Mouse (Mus musculus) urinary bladder, postnatal 10 days (tissue): ENCODE measurements around the gene Cobll1.
A peak's percentile ranks its signal among the peaks of the same experiment; 100 is the strongest.
"Not testable (repeated sequence)": the region's sequence is repeated elsewhere in the genome, so short reads cannot be mapped to it uniquely, and the experiment has no call there.

Experiments used
- DNase-seq: peaks from one replicate; pipeline ENCODE4 v3.0.0; 2022; ENCODE audit warnings: low spot score

Gene Cobll1

DNA sequence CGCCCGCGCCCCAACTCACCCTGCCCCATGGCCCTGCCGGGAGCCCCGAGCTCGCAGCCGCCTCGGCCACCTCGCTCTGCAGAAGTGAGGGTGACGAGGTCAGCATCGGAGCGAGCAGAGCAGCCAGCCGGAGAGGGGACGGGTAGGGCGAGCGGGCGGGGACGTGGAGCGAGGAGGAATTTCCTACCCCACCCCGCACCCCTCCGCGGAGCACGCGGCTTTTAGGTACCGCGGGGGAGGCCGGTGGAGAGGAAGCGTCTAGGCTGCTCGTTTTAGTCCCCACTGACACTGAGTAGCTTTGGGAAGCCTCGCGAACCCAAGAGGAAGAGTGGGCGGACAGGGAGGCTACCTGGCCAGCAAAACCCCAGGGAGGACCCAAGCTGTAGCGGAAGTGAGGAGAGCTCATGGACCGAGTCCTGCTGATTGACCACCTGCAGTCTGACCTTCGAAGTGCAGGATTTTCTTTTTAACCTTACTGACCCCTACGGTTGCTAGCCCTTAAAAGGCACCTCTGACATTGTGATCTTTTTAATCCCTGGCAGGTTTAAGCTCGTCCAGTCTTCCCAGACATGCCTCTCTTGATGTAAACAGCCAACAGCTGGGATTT lies at the start of gene Cobll1:
TSS of gene Cobll1 (minus strand) at position 440 of the 607 bp plus-strand sequence.
- no peak for DNase-seq

GRCm38 (mm10) chr2:65288696-65289095 lies 49.5 kb upstream of the Cobll1 start:
- DNase-seq = no peak

DNA sequence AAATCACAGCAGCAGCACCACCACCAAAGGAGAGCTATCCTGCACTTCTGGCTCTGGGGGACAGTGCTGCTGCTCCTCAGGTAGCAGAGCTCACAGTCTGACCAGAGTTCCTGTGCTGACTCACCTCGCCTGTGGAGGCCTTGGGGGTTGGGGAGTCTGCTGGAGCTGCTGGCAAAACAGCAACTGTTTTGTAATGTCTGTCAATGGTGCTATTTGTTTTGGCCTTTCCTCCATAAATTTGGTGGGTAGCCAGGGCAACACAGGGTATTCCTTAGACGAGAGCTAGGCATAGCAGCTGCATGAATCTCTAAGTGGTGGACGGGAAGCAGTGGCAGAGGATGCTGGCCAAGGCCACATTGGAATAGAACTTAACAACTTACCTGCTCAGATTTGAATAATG lies 46.2 kb upstream of the Cobll1 start:
- no peak for DNase-seq

GRCm38 (mm10) chr2:65282979-65283378 lies 43.8 kb upstream of the Cobll1 start:
- no peak for DNase-seq

DNA sequence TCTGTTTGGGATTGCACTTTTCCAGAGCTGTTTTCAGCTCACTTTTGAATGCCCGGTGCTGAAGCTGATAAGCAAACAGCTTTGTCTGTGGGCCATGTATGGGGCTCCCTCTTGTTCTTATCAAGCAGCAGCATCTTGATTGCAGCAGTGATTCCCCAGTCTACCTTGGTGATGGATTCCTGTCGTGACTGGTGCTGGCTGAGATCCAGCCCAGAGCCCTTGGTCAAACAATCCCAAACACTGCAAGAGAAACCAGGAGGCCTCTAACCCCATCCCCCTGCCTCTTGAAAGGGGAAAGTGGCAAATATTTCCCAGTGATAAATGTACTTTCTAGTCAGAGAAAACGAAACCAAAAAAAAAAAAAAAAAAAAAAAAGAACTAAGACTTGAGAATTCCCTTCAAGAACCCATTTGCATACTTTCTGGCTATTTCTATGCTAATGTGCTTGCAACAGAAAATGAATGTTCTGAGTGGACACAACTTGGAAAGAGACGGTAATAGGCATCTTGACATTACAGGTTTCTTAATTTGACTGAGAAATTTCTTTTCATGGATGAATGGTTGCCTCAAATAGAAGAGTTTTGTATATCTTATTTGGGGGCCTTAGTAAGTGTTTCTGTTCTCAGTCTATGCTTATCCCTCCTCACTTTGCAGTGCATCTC lies 40.0 kb upstream of the Cobll1 start:
- DNase-seq = no peak

GRCm38 (mm10) chr2:65275443-65276061 lies 36.3 kb upstream of the Cobll1 start:
- DNase-seq = no peak

DNA sequence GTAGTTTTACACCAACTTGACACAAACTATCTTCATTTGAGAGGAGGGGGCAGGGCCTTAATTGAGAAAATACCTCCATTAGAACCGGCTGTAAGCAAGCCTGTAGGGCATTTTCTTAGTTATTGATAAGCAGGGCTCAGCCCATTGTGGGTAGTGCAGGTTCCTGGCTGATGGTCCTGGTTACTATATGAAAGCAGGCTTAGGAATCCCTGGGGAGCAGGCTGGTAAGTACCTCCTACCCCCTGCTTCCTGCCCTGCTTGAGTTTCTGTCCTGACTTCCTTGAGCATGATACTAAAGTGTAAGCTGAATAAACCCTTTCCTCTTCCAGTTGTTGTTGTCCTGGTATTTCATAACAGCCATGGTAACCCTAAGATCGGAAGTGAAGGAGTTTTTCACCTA lies 34.7 kb upstream of the Cobll1 start:
- no peak for DNase-seq

DNA sequence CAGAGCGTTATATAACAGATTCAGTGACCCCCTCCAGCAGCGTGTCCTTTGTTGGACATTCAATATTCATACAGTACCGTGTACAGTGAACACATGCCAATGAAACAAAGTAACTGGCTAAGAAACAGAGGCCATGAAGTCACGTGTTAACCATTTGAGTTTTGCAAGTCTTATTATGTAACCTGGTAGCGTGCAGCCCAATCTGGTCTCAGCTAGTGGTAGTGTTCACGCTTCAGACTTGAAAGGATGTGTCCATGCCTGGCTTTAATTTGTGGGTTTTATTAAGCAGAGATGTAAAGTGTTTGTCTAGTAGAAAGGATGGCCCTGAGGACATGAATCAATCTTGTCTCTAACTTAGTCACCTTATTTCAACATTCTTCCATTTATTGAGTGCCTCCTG lies 29.5 kb upstream of the Cobll1 start:
- DNase-seq = no peak

DNA sequence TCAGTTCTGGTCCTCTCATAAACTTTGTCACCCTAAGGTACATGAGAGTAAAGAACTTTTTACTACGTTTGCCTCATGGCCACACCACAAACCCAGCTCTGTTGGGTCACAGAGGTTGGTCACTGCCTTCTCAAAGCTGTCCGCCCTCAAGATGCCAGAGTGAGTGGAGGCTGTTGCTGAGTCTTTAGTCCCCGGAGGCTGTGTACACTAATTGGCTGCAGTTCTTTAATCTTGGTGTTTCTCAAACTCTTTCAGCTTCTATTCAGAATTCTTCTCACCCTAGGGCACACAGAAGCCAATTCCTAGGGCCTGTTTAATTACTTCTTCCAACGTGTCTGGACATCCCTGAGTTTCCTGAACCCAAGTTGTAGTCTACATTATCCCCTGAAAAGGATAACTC lies 28.6 kb upstream of the Cobll1 start:
- DNase-seq = no peak

GRCm38 (mm10) chr2:65266576-65267299 lies 27.5 kb upstream of the Cobll1 start:
- DNase-seq = no peak

DNA sequence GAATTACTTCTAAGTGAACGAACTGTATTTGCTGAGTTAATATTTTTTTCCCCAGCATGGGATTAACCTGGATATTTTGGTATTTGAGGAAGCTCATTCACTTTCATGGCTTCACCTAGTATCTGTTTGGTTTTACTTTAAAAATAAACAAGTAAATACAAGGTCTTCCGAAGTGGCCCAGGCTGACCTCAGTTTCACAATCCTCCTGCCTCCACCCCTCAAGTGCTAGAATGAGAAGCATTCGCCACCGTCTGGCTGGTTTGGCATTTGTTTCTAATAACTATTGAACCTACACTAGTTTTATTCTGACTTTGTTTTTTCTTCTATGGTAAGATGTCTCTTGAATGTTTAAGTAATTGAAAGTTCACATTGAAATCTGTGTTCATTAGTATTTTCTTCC lies 23.0 kb upstream of the Cobll1 start:
- no peak for DNase-seq

GRCm38 (mm10) chr2:65260828-65261227 lies 21.6 kb upstream of the Cobll1 start:
- DNase-seq = not testable (repeated sequence)

- no peak for DNase-seq
Measured at GRCm38 (mm10) chr2:65260400-65260799, 21.2 kb upstream of the Cobll1 start.

DNA sequence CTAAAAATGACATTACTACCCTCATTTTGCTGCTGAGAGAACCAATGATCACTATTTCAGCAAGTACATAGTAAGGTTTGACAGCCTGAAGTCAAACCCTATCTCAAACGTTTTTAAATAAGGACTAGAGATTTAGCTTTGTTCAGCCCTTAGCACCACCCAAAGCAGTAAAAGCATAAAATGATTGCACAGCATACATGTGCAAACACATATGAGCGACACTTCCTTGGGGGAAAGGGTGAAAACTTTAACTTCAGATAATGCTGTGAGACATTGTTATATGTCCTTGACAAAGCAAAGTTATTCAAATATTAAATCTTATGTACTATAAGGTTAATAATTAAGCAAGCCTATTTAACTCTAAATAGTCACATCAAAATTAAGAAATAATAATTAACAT lies 18.2 kb upstream of the Cobll1 start:
- DNase-seq = no peak

- DNase-seq = no peak
Measured at GRCm38 (mm10) chr2:65256494-65257254, 17.5 kb upstream of the Cobll1 start.

DNA sequence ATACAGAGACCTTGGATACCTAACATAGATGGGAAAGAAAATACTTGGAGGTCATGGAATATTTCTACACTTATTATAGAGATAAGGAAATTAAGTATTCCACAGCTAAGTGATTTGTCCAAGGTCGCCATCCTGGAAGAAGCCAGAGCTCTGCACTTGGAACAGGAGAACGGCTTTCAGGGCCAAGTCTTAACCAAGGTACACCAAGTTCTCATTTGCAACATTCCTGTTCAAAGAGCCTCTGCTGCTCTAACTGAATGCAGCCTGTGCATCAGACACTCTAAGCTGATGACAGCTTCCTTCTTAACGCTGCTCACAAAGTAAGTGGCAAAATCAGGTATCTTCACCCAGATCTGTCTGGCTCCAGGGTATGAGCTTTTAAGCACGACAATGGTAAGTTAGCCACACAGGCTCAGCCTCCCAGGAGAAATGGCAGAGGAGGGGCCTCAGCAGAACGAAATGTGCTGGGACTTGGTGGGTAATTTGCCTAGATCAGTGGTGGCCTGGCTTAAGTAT lies 11.4 kb upstream of the Cobll1 start:
- DNase-seq = no peak

- no peak for DNase-seq
Measured at GRCm38 (mm10) chr2:65249575-65249974, 10.4 kb upstream of the Cobll1 start.

DNA sequence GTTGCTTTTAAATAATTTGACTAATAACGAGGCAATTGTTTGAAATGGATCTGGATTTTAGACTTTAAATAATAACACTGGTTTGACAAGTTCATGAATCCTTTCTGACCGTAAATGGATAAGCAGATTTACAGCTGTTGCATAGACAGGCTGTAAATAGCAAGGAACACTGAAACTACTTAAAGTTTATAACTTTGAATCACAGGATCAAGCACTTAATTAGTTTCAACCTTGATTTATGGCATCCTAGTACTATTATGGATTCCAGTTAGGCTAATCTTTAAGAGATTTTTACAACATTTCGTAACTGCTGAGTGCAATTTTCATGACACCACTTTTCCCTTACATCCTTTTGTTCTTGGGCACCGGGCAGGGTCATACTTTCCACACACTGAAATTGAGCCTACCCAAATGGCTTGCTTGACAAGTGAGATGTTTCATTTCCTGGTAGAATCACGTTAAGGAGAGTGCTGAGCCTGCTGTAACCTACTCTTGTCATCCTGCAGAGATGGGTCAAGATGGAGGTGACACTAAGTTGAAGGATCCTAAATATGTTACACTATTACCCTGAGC lies 1.1 kb upstream of the Cobll1 start:
- no peak for DNase-seq

- DNase-seq = peak; percentile 27
Measured at GRCm38 (mm10) chr2:65238171-65238963, 836 bp downstream of the Cobll1 start.

DNA sequence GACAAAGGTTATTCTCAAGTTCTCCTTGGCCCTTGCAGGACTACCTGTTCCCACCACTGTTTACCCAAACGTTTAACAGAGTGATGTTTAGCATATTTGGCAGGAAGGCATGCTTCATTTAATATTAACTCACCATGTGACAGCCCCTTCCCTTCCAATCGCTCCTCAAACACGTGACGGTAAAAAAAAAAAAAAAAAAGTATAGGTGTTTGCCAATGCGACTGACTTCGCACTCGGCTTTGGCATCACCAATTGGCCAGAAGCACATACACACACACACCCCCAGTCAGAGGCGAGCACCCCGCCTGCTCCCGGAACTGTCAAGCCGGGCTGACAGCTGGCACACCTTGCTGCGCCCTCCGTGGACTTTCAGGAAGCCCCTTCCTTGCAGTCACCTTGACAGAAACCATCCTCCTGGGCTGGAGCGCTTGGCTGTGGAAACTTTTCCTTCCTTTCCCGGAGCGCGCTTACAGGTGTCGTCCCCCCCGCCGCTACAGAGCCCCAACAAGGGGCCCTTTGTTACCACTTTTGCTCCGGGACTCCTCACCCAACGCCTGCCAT lies 1.5 kb downstream of the Cobll1 start:
- no peak for DNase-seq
